Mouse (Mus musculus): ENCODE measurements around the gene Slc2a9. TPM values are rescaled to one million over a fixed set of nuclear protein-coding genes. Genes with fewer than 3 reads are reported as not detected.

Gene Slc2a9
- polyA plus RNA-seq, 1 experiment: 1.1 TPM

GRCm38 (mm10) chr5:38477731-38478445, 25.1 kb downstream of the Slc2a9 start:
- H3K4me3 ChIP-seq (replicated peaks): peak overlapping the region; percentile 14
- H3K27me3 ChIP-seq (replicated peaks): peaks cover under 1% of the 10 kb centered on the region
- H3K9me3 ChIP-seq: peaks cover 10% of the 10 kb centered on the region; the same call in 1 of the 2 replicates
- no peak for TF ChIP-seq FLI1 (IDR thresholded peaks at IDR 0.05; ENCODE audit: low read length)
- TF ChIP-seq GATA1 (IDR thresholded peaks at IDR 0.05; ENCODE audit: borderline replicate concordance, low read length): no peak
- peaks cover 42% of the 10 kb centered on the region for H3K4me1 ChIP-seq
- peaks cover 26% of the 10 kb centered on the region for H3K36me3 ChIP-seq (replicated peaks; ENCODE audit: low read length)

- H3K36me3 ChIP-seq (replicated peaks; ENCODE audit: low read length): peaks cover 26% of the 10 kb centered on the region
- H3K4me1 ChIP-seq: peaks cover 37% of the 10 kb centered on the region
- H3K4me3 ChIP-seq (replicated peaks): no peak overlapping the region
- TF ChIP-seq GATA1 (IDR thresholded peaks at IDR 0.05; ENCODE audit: borderline replicate concordance, low read length) (no peak), FLI1 (IDR thresholded peaks at IDR 0.05; ENCODE audit: low read length) (no peak)
- peaks cover 10% of the 10 kb centered on the region; the same call in 1 of the 2 replicates for H3K9me3 ChIP-seq
- no peaks in the 10 kb centered on the region for H3K27me3 ChIP-seq (replicated peaks)
Observed at GRCm38 (mm10) chr5:38476861-38477565, 25.9 kb downstream of the Slc2a9 start.

DNA sequence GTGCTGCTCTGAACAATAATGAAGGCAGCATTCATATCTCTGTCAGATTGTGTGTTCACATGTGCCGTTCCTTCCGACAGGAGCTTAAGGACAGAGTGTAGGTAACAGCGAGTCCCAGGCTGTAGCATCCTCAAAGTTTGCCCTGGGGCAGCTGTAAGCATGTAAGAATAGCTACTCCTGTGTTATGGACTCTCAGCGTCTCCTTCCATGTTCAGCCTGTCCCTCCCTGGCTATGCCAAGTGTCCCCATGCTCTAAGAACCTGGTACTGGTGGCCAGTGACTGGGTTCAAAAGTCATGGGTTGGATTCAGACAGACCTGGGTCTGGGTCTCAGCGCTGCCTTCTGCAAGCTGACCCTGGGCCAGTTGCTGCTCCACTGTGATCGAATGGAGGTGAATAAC, 32.1 kb downstream of the Slc2a9 start:
- Histone ChIP-seq H3K27me3 (replicated peaks) (peaks cover 2% of the 10 kb centered on the region), H3K4me1 (peaks cover 3% of the 10 kb centered on the region; the same call in 1 of the 2 replicates), H3K36me3 (replicated peaks; ENCODE audit: low read length) (peaks cover 7% of the 10 kb centered on the region), H3K4me3 (replicated peaks) (no peak overlapping the region), H3K9me3 (peaks cover 2% of the 10 kb centered on the region; the same call in 1 of the 2 replicates)
- no peak for TF ChIP-seq GATA1 (IDR thresholded peaks at IDR 0.05; ENCODE audit: borderline replicate concordance, low read length)
- TF ChIP-seq FLI1 (IDR thresholded peaks at IDR 0.05; ENCODE audit: low read length): no peak

DNA sequence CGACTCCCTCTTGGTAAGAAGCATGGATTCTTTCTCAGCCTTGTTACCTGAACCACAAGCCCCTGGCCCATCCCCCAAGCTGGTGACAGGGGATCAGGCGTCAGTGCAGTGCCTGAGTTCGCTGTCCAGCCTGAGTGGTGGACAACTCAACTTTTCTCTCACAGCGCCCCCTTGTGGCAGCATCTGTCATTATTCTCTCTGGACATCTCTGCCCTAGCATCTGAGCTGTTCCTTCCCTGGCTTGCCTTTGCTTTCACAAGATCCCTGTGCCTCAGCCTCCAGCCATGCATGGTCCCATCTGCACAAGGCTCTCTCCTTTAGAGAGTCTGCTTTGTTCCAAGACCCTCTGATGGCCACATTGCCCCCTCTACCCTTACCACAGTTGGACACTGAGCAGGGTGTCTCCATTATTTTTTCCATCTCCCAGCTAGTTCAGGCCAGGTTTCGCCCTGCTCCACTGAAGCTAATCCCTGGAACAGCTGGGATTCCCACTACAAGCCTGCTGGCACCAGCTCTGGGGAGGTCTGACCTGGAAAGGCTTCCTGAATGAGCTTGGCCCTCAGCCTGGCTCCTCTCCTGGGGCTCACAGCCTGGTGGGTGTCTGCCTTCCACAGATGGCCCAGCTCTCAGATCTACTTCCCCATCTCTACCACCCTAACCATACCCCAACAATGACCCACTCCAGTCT, 32.9 kb downstream of the Slc2a9 start:
- Histone ChIP-seq H3K4me1 (peaks cover 3% of the 10 kb centered on the region; the same call in 1 of the 2 replicates), H3K36me3 (replicated peaks; ENCODE audit: low read length) (peaks cover 6% of the 10 kb centered on the region), H3K27me3 (replicated peaks) (peaks cover 2% of the 10 kb centered on the region), H3K4me3 (replicated peaks) (no peak overlapping the region), H3K9me3 (no peaks in the 10 kb centered on the region)
- TF ChIP-seq FLI1 (IDR thresholded peaks at IDR 0.05; ENCODE audit: low read length) (no peak), GATA1 (IDR thresholded peaks at IDR 0.05; ENCODE audit: borderline replicate concordance, low read length) (no peak)

DNA sequence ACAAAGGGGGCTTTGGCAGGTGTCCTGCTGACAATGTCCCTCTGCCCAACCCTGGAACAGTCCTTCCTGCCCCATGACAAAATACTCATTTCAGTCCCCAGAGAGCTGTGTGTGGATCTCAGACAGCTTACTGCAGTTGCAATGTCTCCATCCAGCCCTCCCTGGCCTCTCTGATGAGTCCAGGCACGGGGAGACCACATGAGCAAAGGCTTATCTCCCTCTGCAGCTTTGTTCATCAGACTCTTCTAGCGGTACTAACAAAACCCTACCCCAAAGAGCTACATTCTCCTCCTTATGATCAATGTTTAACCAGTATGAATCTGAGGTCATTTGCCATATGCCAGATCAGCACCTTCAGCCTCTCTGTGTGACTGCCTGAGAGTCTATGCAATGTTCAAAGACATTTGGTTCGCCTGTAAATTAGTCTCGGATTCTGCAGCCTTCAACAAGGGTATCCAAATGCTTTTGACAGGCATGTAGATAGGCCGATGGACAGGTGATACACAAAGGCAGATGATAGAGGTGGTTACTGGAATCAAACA, 36.3 kb downstream of the Slc2a9 start:
- no peak for TF ChIP-seq GATA1 (IDR thresholded peaks at IDR 0.05; ENCODE audit: borderline replicate concordance, low read length)
- TF ChIP-seq FLI1 (IDR thresholded peaks at IDR 0.05; ENCODE audit: low read length): no peak
- H3K4me3 ChIP-seq (replicated peaks): no peak overlapping the region
- peaks cover 3% of the 10 kb centered on the region; the same call in 1 of the 2 replicates for H3K4me1 ChIP-seq
- H3K9me3 ChIP-seq: peaks cover 15% of the 10 kb centered on the region
- peaks cover 5% of the 10 kb centered on the region for H3K27me3 ChIP-seq (replicated peaks)
- H3K36me3 ChIP-seq (replicated peaks; ENCODE audit: low read length): peaks cover 9% of the 10 kb centered on the region

GRCm38 (mm10) chr5:38461261-38461660, 41.7 kb downstream of the Slc2a9 start:
- Histone ChIP-seq H3K4me1 (no peaks in the 10 kb centered on the region), H3K4me3 (replicated peaks) (no peak overlapping the region), H3K36me3 (replicated peaks; ENCODE audit: low read length) (peaks cover 4% of the 10 kb centered on the region), H3K9me3 (peaks cover 25% of the 10 kb centered on the region), H3K27me3 (replicated peaks) (peaks cover 3% of the 10 kb centered on the region)
- TF ChIP-seq FLI1 (IDR thresholded peaks at IDR 0.05; ENCODE audit: low read length): no peak
- TF ChIP-seq GATA1 (IDR thresholded peaks at IDR 0.05; ENCODE audit: borderline replicate concordance, low read length): no peak

DNA sequence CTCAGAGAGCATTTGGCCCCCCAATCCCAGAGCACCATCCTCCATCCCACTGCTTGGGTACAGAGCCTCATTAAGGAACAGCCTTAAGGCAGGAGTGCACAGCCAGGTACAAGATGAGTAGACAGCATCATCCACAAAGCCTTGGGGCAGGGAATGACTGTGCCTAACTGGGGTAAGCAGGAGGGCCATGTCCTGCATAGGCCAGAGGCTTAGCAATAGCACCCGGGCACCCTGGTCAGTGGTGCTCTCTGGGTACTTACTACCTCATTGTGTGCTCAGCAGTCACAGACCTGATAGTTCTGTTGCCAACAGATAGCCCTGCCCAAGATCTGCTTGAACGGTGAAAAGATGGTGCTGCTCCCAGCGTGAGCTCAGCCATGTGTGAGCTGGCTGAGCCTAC, 52.0 kb downstream of the Slc2a9 start:
- Histone ChIP-seq H3K4me1 (no peaks in the 10 kb centered on the region), H3K4me3 (replicated peaks) (no peak overlapping the region), H3K36me3 (replicated peaks; ENCODE audit: low read length) (peaks cover 13% of the 10 kb centered on the region), H3K9me3 (no peaks in the 10 kb centered on the region), H3K27me3 (replicated peaks) (no peaks in the 10 kb centered on the region)
- TF ChIP-seq GATA1 (IDR thresholded peaks at IDR 0.05; ENCODE audit: borderline replicate concordance, low read length) (no peak), FLI1 (IDR thresholded peaks at IDR 0.05; ENCODE audit: low read length) (no peak)

DNA sequence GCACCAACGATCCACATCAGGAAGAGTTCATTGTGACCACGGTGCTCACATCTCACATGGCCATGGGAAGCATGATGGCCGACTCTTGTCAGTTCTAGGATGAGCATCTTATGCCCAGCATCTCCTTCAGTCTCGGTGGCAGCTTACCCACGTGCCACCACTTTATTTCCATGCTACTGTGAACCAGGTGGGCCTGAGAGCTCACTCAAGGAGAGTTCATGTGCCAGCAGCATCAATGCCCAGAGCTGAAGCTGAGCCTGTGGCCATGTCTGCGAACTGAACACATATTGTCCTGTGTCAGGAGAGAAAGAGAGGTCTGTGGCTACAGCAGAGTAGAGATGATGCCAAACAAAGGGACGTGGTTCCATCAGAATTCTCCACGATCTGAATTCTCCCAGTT, 53.3 kb downstream of the Slc2a9 start:
- Histone ChIP-seq H3K36me3 (replicated peaks; ENCODE audit: low read length) (peaks cover 13% of the 10 kb centered on the region), H3K27me3 (replicated peaks) (no peaks in the 10 kb centered on the region), H3K9me3 (no peaks in the 10 kb centered on the region), H3K4me1 (no peaks in the 10 kb centered on the region), H3K4me3 (replicated peaks) (no peak overlapping the region)
- TF ChIP-seq FLI1 (IDR thresholded peaks at IDR 0.05; ENCODE audit: low read length): no peak
- TF ChIP-seq GATA1 (IDR thresholded peaks at IDR 0.05; ENCODE audit: borderline replicate concordance, low read length): no peak

DNA sequence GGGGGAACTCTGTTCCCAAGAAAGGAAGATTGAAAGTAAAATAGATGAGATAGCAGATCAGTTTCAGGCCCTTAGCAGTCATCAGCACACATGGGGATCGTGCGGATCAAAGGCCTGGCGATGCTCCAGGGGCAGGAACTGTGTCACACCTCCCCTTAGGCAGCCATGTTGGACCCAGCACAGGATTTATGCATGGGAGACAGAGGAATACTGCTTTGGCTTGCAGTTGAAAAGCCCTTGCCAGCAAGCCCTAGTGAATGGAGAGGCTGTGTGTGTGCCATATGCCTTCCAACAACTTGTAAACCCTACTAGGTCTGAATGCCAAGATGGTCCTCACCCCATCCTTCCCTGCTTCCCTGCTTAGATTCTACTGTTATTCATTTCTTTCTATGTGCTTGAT, 54.8 kb downstream of the Slc2a9 start:
- Histone ChIP-seq H3K36me3 (replicated peaks; ENCODE audit: low read length) (peaks cover 13% of the 10 kb centered on the region), H3K9me3 (no peaks in the 10 kb centered on the region), H3K4me1 (no peaks in the 10 kb centered on the region), H3K27me3 (replicated peaks) (no peaks in the 10 kb centered on the region), H3K4me3 (replicated peaks) (no peak overlapping the region)
- no peak for TF ChIP-seq GATA1 (IDR thresholded peaks at IDR 0.05; ENCODE audit: borderline replicate concordance, low read length)

Data from megakaryocyte, embryonic 14.5 days (primary cell).